Mouse (Mus musculus): Measurements from ENCODE around the gene Smpdl3b. TPM values are rescaled to one million over a fixed set of nuclear protein-coding genes. Genes with fewer than 3 reads are reported as not detected.

Gene Smpdl3b
- total and polyA plus RNA-seq, 2 experiments from 2014 or later: 0.11 to 1.7 TPM

GRCm38 (mm10) chr4:132731616-132732015, 25.4 kb downstream of the Smpdl3b start:
- Histone ChIP-seq H3K4me2 (ENCODE audit: low read depth, low read length) (peak overlapping the region; percentile 85), H3K36me3 (replicated peaks; ENCODE audit: control insufficient read depth, insufficient read depth, low read length) (0 out of 2 replicates have a peak, but pooled peaks cover 9% of the 10 kb centered on the region), H3K9ac (replicated peaks; ENCODE audit: low read depth, low read length) (peak overlapping the region; percentile 50), H3K9me3 (replicated peaks; ENCODE audit: control insufficient read depth, low read length) (no peaks in the 10 kb centered on the region), H3K27ac (ENCODE audit: low read depth) (no peak overlapping the region), H3K4me1 (ENCODE audit: control insufficient read depth, insufficient read depth) (no peaks in the 10 kb centered on the region), H3K4me3 (ENCODE audit: low read depth, low read length) (peak overlapping the region; percentile 59), H3K27me3 (ENCODE audit: control insufficient read depth, insufficient read depth, low read length) (no peaks in the 10 kb centered on the region)
- WGBS: 43% methylated on average over 12 of the region's 12 CpGs
- ATAC-seq (ENCODE audit: insufficient read depth, low read depth) (no peak), DNase-seq (ENCODE audit: low spot score) (no peak)
- no peak for TF ChIP-seq CTCF (IDR thresholded peaks at IDR 0.05; ENCODE audit: low read depth)
- TF ChIP-seq EP300 (IDR thresholded peaks at IDR 0.05; ENCODE audit: low read depth): no peak

GRCm38 (mm10) chr4:132728233-132728632, 28.8 kb downstream of the Smpdl3b start:
- no peak overlapping the region for H3K4me3 ChIP-seq (ENCODE audit: low read depth, low read length)
- H3K9me3 ChIP-seq (replicated peaks; ENCODE audit: control insufficient read depth, low read length): no peaks in the 10 kb centered on the region
- no peak overlapping the region for H3K4me2 ChIP-seq (ENCODE audit: low read depth, low read length)
- peaks cover 9% of the 10 kb centered on the region; the same call in 1 of the 2 replicates for H3K36me3 ChIP-seq (replicated peaks; ENCODE audit: control insufficient read depth, insufficient read depth, low read length)
- TF ChIP-seq EP300 (IDR thresholded peaks at IDR 0.05; ENCODE audit: low read depth): no peak
- TF ChIP-seq CTCF (IDR thresholded peaks at IDR 0.05; ENCODE audit: low read depth): no peak
- H3K27ac ChIP-seq (ENCODE audit: low read depth): no peak overlapping the region
- H3K27me3 ChIP-seq (ENCODE audit: control insufficient read depth, insufficient read depth, low read length): no peaks in the 10 kb centered on the region
- no peaks in the 10 kb centered on the region for H3K4me1 ChIP-seq (ENCODE audit: control insufficient read depth, insufficient read depth)
- no peak for ATAC-seq (ENCODE audit: insufficient read depth, low read depth)
- WGBS: 78% methylated on average over 8 of the region's 8 CpGs
- DNase-seq (ENCODE audit: low spot score): no peak
- H3K9ac ChIP-seq (replicated peaks; ENCODE audit: low read depth, low read length): no peak overlapping the region

- 87% methylated on average over 1 of the region's 1 CpGs for WGBS
- DNase-seq (ENCODE audit: low spot score) (no peak), ATAC-seq (ENCODE audit: insufficient read depth, low read depth) (no peak)
- no peak overlapping the region for H3K27ac ChIP-seq (ENCODE audit: low read depth)
- H3K4me1 ChIP-seq (ENCODE audit: control insufficient read depth, insufficient read depth): no peaks in the 10 kb centered on the region
- no peak for TF ChIP-seq CTCF (IDR thresholded peaks at IDR 0.05; ENCODE audit: low read depth)
- no peak for TF ChIP-seq EP300 (IDR thresholded peaks at IDR 0.05; ENCODE audit: low read depth)
- H3K4me2 ChIP-seq (ENCODE audit: low read depth, low read length): no peak overlapping the region
- H3K36me3 ChIP-seq (replicated peaks; ENCODE audit: control insufficient read depth, insufficient read depth, low read length): peaks cover 68% of the 10 kb centered on the region
- no peak overlapping the region for H3K4me3 ChIP-seq (ENCODE audit: low read depth, low read length)
- no peaks in the 10 kb centered on the region for H3K27me3 ChIP-seq (ENCODE audit: control insufficient read depth, insufficient read depth, low read length)
- no peak overlapping the region for H3K9ac ChIP-seq (replicated peaks; ENCODE audit: low read depth, low read length)
- no peaks in the 10 kb centered on the region for H3K9me3 ChIP-seq (replicated peaks; ENCODE audit: control insufficient read depth, low read length)
Observed at GRCm38 (mm10) chr4:132718251-132718650, 38.8 kb downstream of the Smpdl3b start.

- Histone ChIP-seq H3K27me3 (ENCODE audit: control insufficient read depth, insufficient read depth, low read length) (no peaks in the 10 kb centered on the region), H3K4me1 (ENCODE audit: control insufficient read depth, insufficient read depth) (no peaks in the 10 kb centered on the region), H3K4me3 (ENCODE audit: low read depth, low read length) (no peak overlapping the region), H3K9ac (replicated peaks; ENCODE audit: low read depth, low read length) (no peak overlapping the region), H3K36me3 (replicated peaks; ENCODE audit: control insufficient read depth, insufficient read depth, low read length) (peaks cover 68% of the 10 kb centered on the region), H3K4me2 (ENCODE audit: low read depth, low read length) (no peak overlapping the region), H3K9me3 (replicated peaks; ENCODE audit: control insufficient read depth, low read length) (no peaks in the 10 kb centered on the region), H3K27ac (ENCODE audit: low read depth) (no peak overlapping the region)
- no peak for TF ChIP-seq CTCF (IDR thresholded peaks at IDR 0.05; ENCODE audit: low read depth)
- no peak for TF ChIP-seq EP300 (IDR thresholded peaks at IDR 0.05; ENCODE audit: low read depth)
- DNase-seq (ENCODE audit: low spot score) (no peak), ATAC-seq (ENCODE audit: insufficient read depth, low read depth) (no peak)
- 95% methylated on average over 7 of the region's 7 CpGs for WGBS
Observed at GRCm38 (mm10) chr4:132713181-132713580, 43.9 kb downstream of the Smpdl3b start.

GRCm38 (mm10) chr4:132706885-132707284, 50.2 kb downstream of the Smpdl3b start:
- peaks cover 92% of the 10 kb centered on the region for H3K36me3 ChIP-seq (replicated peaks; ENCODE audit: control insufficient read depth, insufficient read depth, low read length)
- H3K9ac ChIP-seq (replicated peaks; ENCODE audit: low read depth, low read length): no peak overlapping the region
- H3K27ac ChIP-seq (ENCODE audit: low read depth): no peak overlapping the region
- no peak for ATAC-seq (ENCODE audit: insufficient read depth, low read depth)
- no peaks in the 10 kb centered on the region for H3K27me3 ChIP-seq (ENCODE audit: control insufficient read depth, insufficient read depth, low read length)
- 92% methylated on average over 8 of the region's 8 CpGs for WGBS
- H3K4me3 ChIP-seq (ENCODE audit: low read depth, low read length): no peak overlapping the region
- no peak overlapping the region for H3K4me2 ChIP-seq (ENCODE audit: low read depth, low read length)
- H3K9me3 ChIP-seq (replicated peaks; ENCODE audit: control insufficient read depth, low read length): no peaks in the 10 kb centered on the region
- TF ChIP-seq EP300 (IDR thresholded peaks at IDR 0.05; ENCODE audit: low read depth) (no peak), CTCF (IDR thresholded peaks at IDR 0.05; ENCODE audit: low read depth) (no peak)
- DNase-seq (ENCODE audit: low spot score): no peak
- no peaks in the 10 kb centered on the region for H3K4me1 ChIP-seq (ENCODE audit: control insufficient read depth, insufficient read depth)

- H3K36me3 ChIP-seq (replicated peaks; ENCODE audit: control insufficient read depth, insufficient read depth, low read length): peaks cover 93% of the 10 kb centered on the region
- 94% methylated on average over 5 of the region's 5 CpGs for WGBS
- H3K4me1 ChIP-seq (ENCODE audit: control insufficient read depth, insufficient read depth): no peaks in the 10 kb centered on the region
- H3K9ac ChIP-seq (replicated peaks; ENCODE audit: low read depth, low read length): no peak overlapping the region
- H3K4me2 ChIP-seq (ENCODE audit: low read depth, low read length): no peak overlapping the region
- H3K9me3 ChIP-seq (replicated peaks; ENCODE audit: control insufficient read depth, low read length): no peaks in the 10 kb centered on the region
- no peak for TF ChIP-seq EP300 (IDR thresholded peaks at IDR 0.05; ENCODE audit: low read depth)
- no peak for TF ChIP-seq CTCF (IDR thresholded peaks at IDR 0.05; ENCODE audit: low read depth)
- no peak overlapping the region for H3K27ac ChIP-seq (ENCODE audit: low read depth)
- DNase-seq (ENCODE audit: low spot score): no peak
- ATAC-seq (ENCODE audit: insufficient read depth, low read depth): no peak
- H3K4me3 ChIP-seq (ENCODE audit: low read depth, low read length): no peak overlapping the region
- no peaks in the 10 kb centered on the region for H3K27me3 ChIP-seq (ENCODE audit: control insufficient read depth, insufficient read depth, low read length)
Observed at GRCm38 (mm10) chr4:132702076-132702475, 55.0 kb downstream of the Smpdl3b start.

Data from heart, postnatal 0 days (tissue).